Mouse (Mus musculus) heart, embryonic 12.5 days (tissue): Measurements from ENCODE around the gene Wdr91. TPM values are rescaled to one million over a fixed set of nuclear protein-coding genes. Genes with fewer than 3 reads are reported as not detected.
A peak's percentile ranks its signal among the peaks of the same experiment; 100 is the strongest.

ENCODE experiments used
- ATAC-seq: fragments of 200-750 bp; cut with Nextera tagmentation; 2 replicates; pipeline ENCODE4 v1.8.0; 2017; ENCODE audit warnings: moderate TSS enrichment, moderate library complexity; ENCODE audit not compliant: insufficient number of reproducible peaks, low FRiP score
- H3K27ac ChIP-seq: fragments of 300-500 bp; sonication (generic); 2 replicates; pipeline ENCODE4 v1.5.1; 2016; ENCODE audit warnings: mild to moderate bottlenecking, moderate library complexity; ENCODE audit not compliant: poor library complexity, severe bottlenecking
- H3K27me3 ChIP-seq: fragments of 300-500 bp; sonication (generic); replicated peaks from 2 replicates; pipeline ENCODE4 v1.6.1; 2016; ENCODE audit warnings: mild to moderate bottlenecking, moderate library complexity
- H3K36me3 ChIP-seq: fragments of 300-500 bp; sonication (generic); 2 replicates; pipeline ENCODE4 v1.6.1; 2016; ENCODE audit warnings: mild to moderate bottlenecking, moderate library complexity
- H3K4me1 ChIP-seq: fragments of 300-500 bp; sonication (generic); replicated peaks from 2 replicates; pipeline ENCODE4 v1.6.1; 2016; ENCODE audit warnings: mild to moderate bottlenecking
- H3K4me2 ChIP-seq: fragments of 300-500 bp; sonication (generic); 2 replicates; pipeline ENCODE4 v1.6.1; 2016; ENCODE audit warnings: mild to moderate bottlenecking, moderate library complexity
- H3K4me3 ChIP-seq: fragments of 300-500 bp; sonication (generic); 2 replicates; pipeline ENCODE4 v1.5.1; 2016; ENCODE audit warnings: mild to moderate bottlenecking
- H3K9ac ChIP-seq: fragments of 300-500 bp; sonication (generic); 2 replicates; pipeline ENCODE4 v1.6.1; 2016; ENCODE audit warnings: mild to moderate bottlenecking, moderate library complexity
- H3K9me3 ChIP-seq: fragments of 300-500 bp; sonication (generic); replicated peaks from 2 replicates; pipeline ENCODE4 v1.6.1; 2016; ENCODE audit warnings: mild to moderate bottlenecking, moderate library complexity
- WGBS: fragments of 180-500 bp; shearing (Covaris S2); methylation state at CpG from one replicate; pipeline ENCODE4 v1.1.7; 2016; 5-methylcytosine and 5-hydroxymethylcytosine counted together
- polyA plus RNA-seq: library from polyadenylated mRNA; unstranded; fragments of >200 nt; fragmentation: Nextera tagmentation; extraction: Ambion mirVana; gene quantifications from 2 replicates; pipeline ENCODE4 v1.2.1, GENCODE M21; 2016

Gene Wdr91
- polyA plus RNA-seq, 1 experiment from 2014 or later, result 10.7 TPM

DNA sequence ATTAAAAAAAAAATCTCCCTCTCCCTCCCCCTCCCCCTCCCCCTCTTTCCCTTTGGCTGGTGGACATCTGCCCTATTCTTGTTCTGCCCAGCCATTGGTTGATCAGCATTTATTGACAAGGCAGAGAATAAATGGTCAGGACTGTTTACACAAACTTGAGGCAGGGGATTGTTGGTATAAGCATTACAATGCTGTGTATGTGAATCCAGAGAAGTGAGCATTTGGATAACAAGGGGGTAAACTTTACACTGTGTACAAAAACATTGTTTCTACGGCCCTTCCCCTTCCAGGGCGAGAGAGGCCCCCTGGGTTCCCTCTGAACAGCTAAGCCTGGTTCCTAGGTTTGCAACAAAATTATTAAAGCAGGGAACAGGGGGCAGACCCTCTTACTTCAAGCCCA is 30.8 kb upstream of the Wdr91 start:
- 76% methylated on average over 2 of the region's 2 CpGs for WGBS
- no peak overlapping the region for H3K4me2 ChIP-seq

GRCm38 (mm10) chr6:34939451-34939850 is 28.8 kb upstream of the Wdr91 start:
- H3K27ac ChIP-seq, result no peak overlapping the region
- H3K4me3 ChIP-seq, result no peak overlapping the region
- H3K27me3 ChIP-seq, result 0 out of 2 replicates have a peak, but pooled peaks cover 3% of the 10 kb centered on the region
- no peaks in the 10 kb centered on the region for H3K9me3 ChIP-seq
- 84% methylated on average over 8 of the region's 8 CpGs for WGBS
- no peak overlapping the region for H3K9ac ChIP-seq
- no peak for ATAC-seq
- no peak overlapping the region for H3K4me2 ChIP-seq
- no peaks in the 10 kb centered on the region for H3K36me3 ChIP-seq
- H3K4me1 ChIP-seq, result no peaks in the 10 kb centered on the region

More for the DNA sequence above, 30.8 kb upstream of the Wdr91 start:
- Histone ChIP-seq H3K4me3 (no peak overlapping the region), H3K27me3 (0 out of 2 replicates have a peak, but pooled peaks cover 3% of the 10 kb centered on the region), H3K4me1 (no peaks in the 10 kb centered on the region), H3K36me3 (no peaks in the 10 kb centered on the region), H3K9ac (no peak overlapping the region), H3K27ac (no peak overlapping the region), H3K9me3 (no peaks in the 10 kb centered on the region)
- ATAC-seq, result no peak

DNA sequence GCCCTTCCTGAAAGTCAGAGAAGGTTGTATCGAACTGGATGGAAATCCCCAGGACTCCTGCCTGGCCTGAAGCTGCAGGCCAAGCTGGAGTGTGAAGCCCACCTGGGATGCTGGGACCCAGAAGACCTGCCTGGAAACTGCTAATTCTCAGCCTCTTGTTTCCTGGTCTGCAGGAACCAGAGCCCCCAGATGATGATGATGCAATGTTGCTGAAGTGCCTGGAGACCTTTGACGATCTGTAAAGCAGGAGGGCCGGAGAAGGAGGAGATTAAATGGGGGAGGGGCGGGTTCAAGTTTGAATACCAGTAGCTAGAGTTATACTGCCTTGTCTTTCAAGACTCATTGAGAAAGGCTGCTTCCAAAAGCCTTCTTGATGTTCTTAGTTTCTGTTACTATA is 28.3 kb upstream of the Wdr91 start:
- WGBS, result 25% methylated on average over 4 of the region's 4 CpGs
- no peak for ATAC-seq
- H3K27ac ChIP-seq, result no peak overlapping the region

DNA sequence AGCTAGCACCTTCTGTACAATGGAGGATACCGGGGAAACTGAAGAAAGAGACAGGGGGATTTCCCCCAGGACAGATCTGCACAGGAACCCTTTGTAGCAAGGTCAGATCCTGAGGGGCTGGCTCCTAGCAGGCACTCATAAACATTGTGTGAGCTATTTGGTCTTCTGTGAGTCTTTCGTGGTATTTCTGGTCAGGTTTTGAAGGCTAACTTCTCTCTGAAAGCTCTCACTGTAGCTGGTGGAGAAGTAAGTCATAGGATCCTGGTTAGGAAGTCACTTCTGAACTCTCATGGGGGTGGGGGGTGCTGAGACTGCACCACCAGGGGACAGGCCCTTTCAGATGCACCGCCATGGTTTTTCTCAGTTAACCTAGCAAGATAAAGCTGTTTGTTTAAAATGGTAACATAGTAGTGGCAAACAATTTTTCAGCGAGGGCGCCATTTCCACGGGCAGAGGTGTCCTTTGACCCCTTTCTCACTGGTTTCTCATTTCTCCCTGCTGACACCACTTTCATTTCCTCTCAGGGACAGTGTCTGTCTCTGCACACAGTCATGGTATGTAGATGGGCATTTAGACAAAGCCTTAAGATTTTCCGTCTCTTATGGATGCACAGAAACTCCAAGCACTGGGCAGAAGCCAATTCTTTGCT is 27.7 kb upstream of the Wdr91 start:
- no peaks in the 10 kb centered on the region for H3K4me1 ChIP-seq
- H3K9ac ChIP-seq, result no peak overlapping the region
- no peak overlapping the region for H3K4me2 ChIP-seq
- no peak overlapping the region for H3K27ac ChIP-seq
- no peaks in the 10 kb centered on the region for H3K9me3 ChIP-seq
- peaks cover 3% of the 10 kb centered on the region; the same call in 1 of the 2 replicates for H3K27me3 ChIP-seq
- WGBS, result 67% methylated on average over 7 of the region's 7 CpGs
- H3K4me3 ChIP-seq, result no peak overlapping the region
- no peak for ATAC-seq
- no peaks in the 10 kb centered on the region for H3K36me3 ChIP-seq

More for the DNA sequence above, 28.3 kb upstream of the Wdr91 start:
- Histone ChIP-seq H3K4me3 (no peak overlapping the region), H3K4me1 (no peaks in the 10 kb centered on the region), H3K27me3 (peaks cover 3% of the 10 kb centered on the region; the same call in 1 of the 2 replicates), H3K4me2 (no peak overlapping the region), H3K36me3 (no peaks in the 10 kb centered on the region), H3K9me3 (no peaks in the 10 kb centered on the region), H3K9ac (no peak overlapping the region)

- no peak overlapping the region for H3K4me2 ChIP-seq
- no peak for ATAC-seq
- H3K27me3 ChIP-seq, result no peaks in the 10 kb centered on the region; the same call in 1 of the 2 replicates
- no peak overlapping the region for H3K4me3 ChIP-seq
- WGBS, result 64% methylated on average over 5 of the region's 5 CpGs
- H3K4me1 ChIP-seq, result no peaks in the 10 kb centered on the region
- H3K9ac ChIP-seq, result no peak overlapping the region
- H3K36me3 ChIP-seq, result no peaks in the 10 kb centered on the region
- H3K27ac ChIP-seq, result no peak overlapping the region
- no peaks in the 10 kb centered on the region for H3K9me3 ChIP-seq
Observed at GRCm38 (mm10) chr6:34936743-34937142, 26.1 kb upstream of the Wdr91 start.

DNA sequence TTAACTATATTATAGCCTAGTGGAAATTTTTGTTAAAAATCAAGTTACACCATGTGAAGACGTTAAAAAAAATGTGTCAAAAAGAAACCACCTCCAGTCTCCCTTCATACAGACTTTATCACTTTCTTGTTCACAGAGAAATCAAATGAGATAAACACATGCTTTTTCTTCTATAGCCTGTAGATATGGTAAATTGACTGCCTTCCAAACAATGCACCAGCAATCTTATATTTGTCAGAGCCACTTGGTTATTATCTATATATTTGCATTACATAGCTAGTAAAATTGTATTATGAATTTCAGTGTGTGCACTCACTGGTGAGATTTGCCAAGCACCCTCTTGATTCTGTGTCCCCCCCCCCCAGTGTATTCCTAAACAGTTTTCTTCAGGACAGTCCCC is 22.0 kb upstream of the Wdr91 start:
- ATAC-seq, result no peak
- Histone ChIP-seq H3K4me1 (no peaks in the 10 kb centered on the region), H3K4me3 (no peak overlapping the region), H3K27ac (no peak overlapping the region), H3K36me3 (no peaks in the 10 kb centered on the region), H3K9ac (no peak overlapping the region), H3K27me3 (no peaks in the 10 kb centered on the region; the same call in 1 of the 2 replicates), H3K9me3 (no peaks in the 10 kb centered on the region), H3K4me2 (no peak overlapping the region)
- WGBS, result 74% methylated on average over 1 of the region's 1 CpGs

GRCm38 (mm10) chr6:34927594-34927993 is 16.9 kb upstream of the Wdr91 start:
- WGBS, result 92% methylated on average over 8 of the region's 8 CpGs
- H3K9ac ChIP-seq, result no peak overlapping the region
- H3K27ac ChIP-seq, result no peak overlapping the region
- no peaks in the 10 kb centered on the region for H3K36me3 ChIP-seq
- no peaks in the 10 kb centered on the region for H3K27me3 ChIP-seq
- no peaks in the 10 kb centered on the region for H3K9me3 ChIP-seq
- H3K4me3 ChIP-seq, result no peak overlapping the region
- H3K4me1 ChIP-seq, result no peaks in the 10 kb centered on the region
- H3K4me2 ChIP-seq, result no peak overlapping the region
- ATAC-seq, result no peak

DNA sequence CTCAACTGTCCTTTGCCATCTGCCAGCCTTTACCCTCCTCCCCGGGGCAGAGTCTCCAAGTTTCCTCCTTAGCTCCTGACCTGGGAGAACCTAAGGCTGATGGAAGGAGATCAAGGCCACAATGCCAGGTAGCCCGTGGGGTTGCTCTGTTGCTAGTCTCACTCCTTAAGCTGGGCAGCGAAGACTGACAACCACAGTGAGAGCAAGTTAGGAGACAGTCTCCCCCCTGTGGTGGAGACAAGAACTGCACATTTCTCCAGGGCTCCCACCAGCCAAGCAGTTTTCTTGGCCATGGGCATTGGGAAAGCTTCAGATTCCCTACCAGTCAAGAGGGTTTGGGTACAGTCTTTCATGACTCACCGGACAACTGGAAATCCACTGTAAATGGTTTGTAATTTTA is 16.5 kb upstream of the Wdr91 start:
- ATAC-seq, result no peak
- H3K4me3 ChIP-seq, result no peak overlapping the region
- 39% methylated on average over 4 of the region's 4 CpGs for WGBS
- no peaks in the 10 kb centered on the region for H3K9me3 ChIP-seq
- no peaks in the 10 kb centered on the region for H3K4me1 ChIP-seq
- H3K9ac ChIP-seq, result no peak overlapping the region
- no peaks in the 10 kb centered on the region for H3K36me3 ChIP-seq
- no peak overlapping the region for H3K27ac ChIP-seq
- H3K27me3 ChIP-seq, result no peaks in the 10 kb centered on the region
- H3K4me2 ChIP-seq, result no peak overlapping the region

DNA sequence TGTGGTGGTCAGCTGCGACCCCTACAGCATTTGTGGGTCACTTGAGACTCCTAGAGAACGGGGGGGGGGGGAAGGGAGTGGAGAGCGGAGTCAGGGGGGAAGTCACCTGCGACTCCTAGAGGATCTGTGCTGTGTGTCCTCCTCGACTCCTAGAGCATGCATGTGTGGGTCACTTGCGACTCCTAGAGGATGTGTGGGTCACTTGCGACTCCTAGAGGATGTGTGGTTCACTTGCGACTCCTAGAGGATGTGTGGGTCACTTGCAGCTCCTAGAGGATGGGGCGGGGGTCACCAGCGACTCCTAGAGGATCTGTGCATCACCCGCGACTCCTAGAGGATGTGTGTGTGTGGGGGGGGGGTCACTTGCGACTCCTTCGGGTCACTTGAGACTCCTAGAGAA is 11.3 kb upstream of the Wdr91 start:
- Histone ChIP-seq H3K27ac (no peak overlapping the region), H3K4me3 (no peak overlapping the region), H3K9ac (no peak overlapping the region), H3K4me1 (peaks cover 10% of the 10 kb centered on the region; the same call in 1 of the 2 replicates), H3K9me3 (no peaks in the 10 kb centered on the region), H3K36me3 (no peaks in the 10 kb centered on the region), H3K4me2 (no peak overlapping the region), H3K27me3 (no peaks in the 10 kb centered on the region)
- peak; percentile 73 for ATAC-seq
- 41% methylated on average over 14 of the region's 14 CpGs for WGBS

DNA sequence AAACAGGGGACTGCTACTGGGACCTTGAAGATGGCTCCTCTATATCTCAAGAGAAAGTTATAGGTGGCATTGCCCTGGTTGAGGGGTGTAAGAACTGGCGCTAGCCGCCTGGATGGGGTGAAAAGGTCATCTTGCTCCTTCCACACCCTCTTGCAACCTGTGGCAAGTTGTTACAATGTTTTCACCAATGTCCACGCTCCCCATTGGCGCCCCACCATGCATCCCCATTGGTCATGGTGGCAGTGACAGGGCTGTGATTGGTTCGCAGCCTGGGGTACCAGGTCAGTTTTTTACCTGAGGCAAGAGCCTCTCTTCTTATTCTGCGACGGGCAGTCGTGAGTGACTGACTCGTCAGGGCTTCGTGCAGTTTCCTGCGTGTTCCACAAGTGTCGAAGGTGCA is 10.0 kb upstream of the Wdr91 start:
- H3K9ac ChIP-seq, result no peak overlapping the region
- WGBS, result 93% methylated on average over 12 of the region's 12 CpGs
- H3K4me1 ChIP-seq, result peaks cover 13% of the 10 kb centered on the region; the same call in 1 of the 2 replicates
- no peak for ATAC-seq
- H3K36me3 ChIP-seq, result no peaks in the 10 kb centered on the region
- H3K4me2 ChIP-seq, result no peak overlapping the region
- H3K4me3 ChIP-seq, result no peak overlapping the region
- H3K27me3 ChIP-seq, result no peaks in the 10 kb centered on the region
- H3K9me3 ChIP-seq, result no peaks in the 10 kb centered on the region
- H3K27ac ChIP-seq, result no peak overlapping the region

- H3K9ac ChIP-seq, result no peak within 1 kb of the TSS
- no peaks in the 10 kb centered on the region for H3K27me3 ChIP-seq
- no peak within 1 kb of the TSS for H3K4me2 ChIP-seq
- H3K27ac ChIP-seq, result no peak within 1 kb of the TSS
- no peak within 1 kb of the TSS for H3K4me3 ChIP-seq
- 44% methylated on average over 10 of the region's 10 CpGs for WGBS
- no peak for ATAC-seq
- peaks cover 13% of the 10 kb centered on the region; the same call in 1 of the 2 replicates for H3K4me1 ChIP-seq
- no peaks in the 10 kb centered on the region for H3K9me3 ChIP-seq
- H3K36me3 ChIP-seq, result no peaks in the 10 kb centered on the region
Observed at GRCm38 (mm10) chr6:34919956-34920355, 9.3 kb upstream of the Wdr91 start, which contains the start of gene Stra8. TSS of gene Stra8 (plus strand) at chr6:34920163.

DNA sequence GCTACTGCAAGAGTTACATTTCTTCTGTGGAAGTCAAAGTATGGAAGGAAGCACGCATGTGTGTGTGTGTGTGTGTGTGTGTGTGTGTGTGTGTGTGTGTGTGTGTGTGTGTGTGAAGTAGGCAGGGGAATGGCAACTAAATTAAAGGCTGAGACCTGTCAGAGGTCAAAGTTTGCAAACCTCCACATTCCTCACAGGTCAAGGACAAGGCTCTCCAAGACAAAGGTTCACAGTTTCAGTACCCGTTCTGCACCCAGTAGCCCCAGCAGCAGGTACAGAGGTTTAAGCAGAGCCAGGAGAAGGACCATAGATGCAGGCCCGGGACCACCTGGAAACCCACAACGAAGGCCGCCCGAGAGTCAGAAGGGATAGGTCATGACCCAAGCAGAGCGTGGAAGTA is 8.5 kb upstream of the Wdr91 start:
- H3K27ac ChIP-seq, result no peak overlapping the region
- no peaks in the 10 kb centered on the region for H3K27me3 ChIP-seq
- peaks cover 13% of the 10 kb centered on the region; the same call in 1 of the 2 replicates for H3K4me1 ChIP-seq
- no peak overlapping the region for H3K9ac ChIP-seq
- H3K4me2 ChIP-seq, result no peak overlapping the region
- H3K4me3 ChIP-seq, result no peak overlapping the region
- WGBS, result 86% methylated on average over 7 of the region's 7 CpGs
- ATAC-seq, result no peak
- H3K36me3 ChIP-seq, result no peaks in the 10 kb centered on the region
- H3K9me3 ChIP-seq, result no peaks in the 10 kb centered on the region
